Mouse (Mus musculus): Measurements from ENCODE around the gene Trim63.
A peak's percentile ranks its signal among the peaks of the same experiment; 100 is the strongest.

The Trim63 gene

GRCm38 (mm10) chr4:134342213-134342779, 27.4 kb downstream of the Trim63 start:
- peak; percentile 38 for DNase-seq (ENCODE audit: low spot score)

- no peak for DNase-seq (ENCODE audit: low spot score)
Observed at GRCm38 (mm10) chr4:134343071-134344031, 28.4 kb downstream of the Trim63 start, which contains the start of gene Slc30a2. TSS of gene Slc30a2 (plus strand) at chr4:134343181.

- no peak for DNase-seq (ENCODE audit: low spot score)
Observed at GRCm38 (mm10) chr4:134344620-134345019, 29.7 kb downstream of the Trim63 start.

- no peak for DNase-seq (ENCODE audit: low spot score)
Observed at GRCm38 (mm10) chr4:134345802-134346201, 30.9 kb downstream of the Trim63 start.

GRCm38 (mm10) chr4:134348078-134348477, 33.2 kb downstream of the Trim63 start:
- DNase-seq (ENCODE audit: low spot score): no peak

- DNase-seq (ENCODE audit: low spot score): no peak
Observed at GRCm38 (mm10) chr4:134348545-134348944, 33.6 kb downstream of the Trim63 start.

GRCm38 (mm10) chr4:134349829-134350228, 34.9 kb downstream of the Trim63 start:
- no peak for DNase-seq (ENCODE audit: low spot score)

- DNase-seq (ENCODE audit: low spot score): no peak
Observed at GRCm38 (mm10) chr4:134350641-134351040, 35.7 kb downstream of the Trim63 start.

- DNase-seq (ENCODE audit: low spot score): no peak
Observed at GRCm38 (mm10) chr4:134351329-134352260, 36.7 kb downstream of the Trim63 start.

- DNase-seq (ENCODE audit: low spot score): no peak
Observed at GRCm38 (mm10) chr4:134352261-134352707, 37.4 kb downstream of the Trim63 start.

GRCm38 (mm10) chr4:134352929-134353328, 38.0 kb downstream of the Trim63 start:
- no peak for DNase-seq (ENCODE audit: low spot score)

- DNase-seq (ENCODE audit: low spot score): no peak
Observed at GRCm38 (mm10) chr4:134353527-134354409, 38.8 kb downstream of the Trim63 start.

GRCm38 (mm10) chr4:134355841-134356452, 41.0 kb downstream of the Trim63 start:
- peak; percentile 88 for DNase-seq (ENCODE audit: low spot score)

GRCm38 (mm10) chr4:134356591-134357460, 41.9 kb downstream of the Trim63 start:
- peak; percentile 80 for DNase-seq (ENCODE audit: low spot score)

- DNase-seq (ENCODE audit: low spot score): no peak
Observed at GRCm38 (mm10) chr4:134357461-134357771, 42.5 kb downstream of the Trim63 start.

- DNase-seq (ENCODE audit: low spot score): no peak
Observed at GRCm38 (mm10) chr4:134359649-134360048, 44.7 kb downstream of the Trim63 start.

GRCm38 (mm10) chr4:134361215-134361614, 46.3 kb downstream of the Trim63 start:
- no peak for DNase-seq (ENCODE audit: low spot score)

GRCm38 (mm10) chr4:134362124-134362523, 47.2 kb downstream of the Trim63 start:
- DNase-seq (ENCODE audit: low spot score): no peak

- no peak for DNase-seq (ENCODE audit: low spot score)
Observed at GRCm38 (mm10) chr4:134362586-134362985, 47.7 kb downstream of the Trim63 start.

- no peak for DNase-seq (ENCODE audit: low spot score)
Observed at GRCm38 (mm10) chr4:134365280-134365679, 50.4 kb downstream of the Trim63 start.

All from MN1 (cell line).